Mouse (Mus musculus) MEL (cell line): ENCODE results near the gene Gen1.

Source experiments
- BHLHE40 ChIP-seq: IDR thresholded peaks from 2 replicates; pipeline ENCODE4 v1.6.1; 2012; ENCODE audit warnings: low read depth, mild to moderate bottlenecking, inconsistent platforms, low read length, improper control_type of control experiment, borderline replicate concordance
- CHD2 ChIP-seq: IDR thresholded peaks from 2 replicates; pipeline ENCODE4 v1.6.1; 2011; ENCODE audit warnings: low read length, improper control_type of control experiment
- CTCF ChIP-seq, 3 experiments: IDR thresholded peaks in 2 of 3; conservative IDR thresholded peaks in 1 of 3; 2 replicates each; pipeline ENCODE4 v1.5.1; 2011 to 2012; ENCODE audit warnings: low read length in 3 of 3, low read depth in 2 of 3, mild to moderate bottlenecking in 2 of 3, improper control_type of control experiment in 1 of 3, inconsistent platforms in 1 of 3, mixed read lengths in 1 of 3, moderate library complexity in 1 of 3; ENCODE audit not compliant: control insufficient read depth in 1 of 3, insufficient read depth in 1 of 3, poor library complexity in 1 of 3, severe bottlenecking in 1 of 3
- EP300 ChIP-seq, 2 experiments: IDR thresholded peaks; 2 replicates each; pipeline ENCODE4 v1.6.1; 2011; ENCODE audit warnings: improper control_type of control experiment in 2 of 2, low read length in 2 of 2, low read depth in 1 of 2, mild to moderate bottlenecking in 1 of 2
- GABPA ChIP-seq: IDR thresholded peaks from 2 replicates; pipeline ENCODE4 v1.6.1; 2012; ENCODE audit warnings: low read depth, mild to moderate bottlenecking, inconsistent platforms, low read length, improper control_type of control experiment, moderate library complexity
- HCFC1 ChIP-seq: IDR thresholded peaks from 2 replicates; pipeline ENCODE4 v1.6.1; 2012; ENCODE audit warnings: low read depth, mild to moderate bottlenecking, inconsistent platforms, low read length, improper control_type of control experiment, moderate library complexity
- MAFK ChIP-seq: IDR thresholded peaks from 2 replicates; pipeline ENCODE4 v1.6.1; 2011; ENCODE audit warnings: low read depth, mild to moderate bottlenecking, low read length, improper control_type of control experiment, borderline replicate concordance
- MAZ ChIP-seq: IDR thresholded peaks from 2 replicates; pipeline ENCODE4 v1.6.1; 2012; ENCODE audit warnings: low read depth, mild to moderate bottlenecking, inconsistent platforms, low read length, improper control_type of control experiment
- MXI1 ChIP-seq: IDR thresholded peaks from 2 replicates; pipeline ENCODE4 v1.6.1; 2011; ENCODE audit warnings: mild to moderate bottlenecking, low read depth, low read length, improper control_type of control experiment
- NELFE ChIP-seq: IDR thresholded peaks from 2 replicates; pipeline ENCODE4 v1.6.1; 2011; ENCODE audit warnings: low read depth, low read length, improper control_type of control experiment
- POLR2A ChIP-seq, 2 experiments: IDR thresholded peaks; 2 replicates each; pipeline ENCODE4 v1.6.1; 2011 to 2012; ENCODE audit warnings: low read length in 2 of 2, mild to moderate bottlenecking in 2 of 2, control low read depth in 1 of 2, improper control_type of control experiment in 1 of 2, low read depth in 1 of 2, moderate library complexity in 1 of 2; ENCODE audit not compliant: control insufficient read depth in 1 of 2, insufficient read depth in 1 of 2, poor library complexity in 1 of 2
- ZMIZ1 ChIP-seq: IDR thresholded peaks from 2 replicates; pipeline ENCODE4 v1.6.1; 2012; ENCODE audit warnings: low read depth, mild to moderate bottlenecking, inconsistent platforms, low read length, improper control_type of control experiment, moderate library complexity

DNA sequence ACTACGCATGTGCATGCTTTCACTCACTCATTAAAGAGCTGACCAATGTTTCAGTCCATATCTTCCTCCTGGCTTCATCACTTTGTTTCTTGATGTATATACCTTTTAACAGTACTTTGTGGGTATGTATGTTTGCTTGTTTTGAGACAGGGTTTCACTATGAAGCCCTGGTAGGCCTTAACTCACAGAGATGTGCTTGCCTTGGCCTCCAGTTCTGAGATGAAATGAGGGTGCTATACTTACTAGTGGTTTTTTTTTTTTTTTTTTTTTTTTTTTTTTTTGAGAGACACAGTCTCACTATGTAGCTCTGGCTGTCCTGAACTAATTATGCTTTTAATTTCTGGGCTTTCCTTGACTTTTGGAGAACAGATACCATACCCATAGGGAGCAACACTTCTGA lies 18.1 kb downstream of the Gen1 start:
- TF ChIP-seq ZMIZ1 = no peak
- no peak for TF ChIP-seq CTCF (IDR thresholded peaks at IDR 0.05 in 2 of 3, conservative IDR thresholded peaks at IDR 0.05 in 1 of 3; ENCODE audit: control insufficient read depth in 1 of 3, insufficient read depth in 1 of 3, low read depth in 2 of 3, low read length in 3 of 3, poor library complexity in 1 of 3, severe bottlenecking in 1 of 3)
- TF ChIP-seq MAFK = no peak
- no peak for TF ChIP-seq NELFE
- TF ChIP-seq HCFC1 = no peak
- TF ChIP-seq CHD2 = no peak
- TF ChIP-seq MXI1 = no peak
- no peak for TF ChIP-seq MAZ
- no peak for TF ChIP-seq EP300 (IDR thresholded peaks at IDR 0.05; ENCODE audit: low read depth in 1 of 2, low read length in 2 of 2)
- no peak for TF ChIP-seq GABPA
- TF ChIP-seq POLR2A (IDR thresholded peaks at IDR 0.05; ENCODE audit: control insufficient read depth in 1 of 2, insufficient read depth in 1 of 2, low read depth in 1 of 2, low read length in 2 of 2, poor library complexity in 1 of 2) = no peak
- TF ChIP-seq BHLHE40 = no peak
